Mouse (Mus musculus) cerebellum, adult 2 months (tissue): ENCODE results near the gene Trpc1. TPM values are rescaled to one million over a fixed set of nuclear protein-coding genes. Genes with fewer than 3 reads are reported as not detected.

Source experiments
- DNase-seq, 2 experiments: peaks; one replicate each; pipeline ENCODE4 v3.0.0; 2021
- H3K27ac ChIP-seq: fragments of 200-500 bp; 2 replicates; pipeline ENCODE4 v1.5.1; 2012; ENCODE audit warnings: low read length, control low read depth, inconsistent platforms; ENCODE audit not compliant: insufficient read depth
- H3K27me3 ChIP-seq: fragments of 200-500 bp; 2 replicates; pipeline ENCODE4 v1.6.1; 2012; ENCODE audit warnings: inconsistent platforms, mild to moderate bottlenecking, low read length, moderate library complexity; ENCODE audit not compliant: control insufficient read depth, insufficient read depth
- H3K4me1 ChIP-seq: fragments of 200-500 bp; 2 replicates; pipeline ENCODE4 v1.6.1; 2011; ENCODE audit warnings: low read length; ENCODE audit not compliant: control insufficient read depth, insufficient read depth
- H3K4me3 ChIP-seq: fragments of 200-500 bp; replicated peaks from 2 replicates; pipeline ENCODE3; 2011; ENCODE audit warnings: mild to moderate bottlenecking, low read depth, low read length, control low read depth; ENCODE audit not compliant: insufficient read depth
- CTCF ChIP-seq: fragments of 200-500 bp; IDR thresholded peaks from 2 replicates; pipeline ENCODE4 v1.5.1; 2011; ENCODE audit warnings: low read depth, mild to moderate bottlenecking, control low read depth, low read length, moderate library complexity, borderline replicate concordance; ENCODE audit not compliant: insufficient read depth
- POLR2A ChIP-seq: fragments of 200-500 bp; IDR thresholded peaks from 2 replicates; pipeline ENCODE4 v1.6.1; 2011; ENCODE audit warnings: low read length, control low read depth, borderline replicate concordance; ENCODE audit not compliant: insufficient read depth
- WGBS: fragments of 180-500 bp; shearing (Covaris S2); methylation state at CpG from one replicate; pipeline ENCODE4 v1.1.7; 2018; 5-methylcytosine and 5-hydroxymethylcytosine counted together
- polyA plus RNA-seq: library from polyadenylated mRNA; depleted of rRNA; stranded (reverse); fragments of >200 nt; gene quantifications from 2 replicates; pipeline ENCODE4 v1.2.3, GENCODE M21; 2012; rRNA removed

The Trpc1 gene
- polyA plus RNA-seq, 1 experiment, result 21.3 TPM

DNA sequence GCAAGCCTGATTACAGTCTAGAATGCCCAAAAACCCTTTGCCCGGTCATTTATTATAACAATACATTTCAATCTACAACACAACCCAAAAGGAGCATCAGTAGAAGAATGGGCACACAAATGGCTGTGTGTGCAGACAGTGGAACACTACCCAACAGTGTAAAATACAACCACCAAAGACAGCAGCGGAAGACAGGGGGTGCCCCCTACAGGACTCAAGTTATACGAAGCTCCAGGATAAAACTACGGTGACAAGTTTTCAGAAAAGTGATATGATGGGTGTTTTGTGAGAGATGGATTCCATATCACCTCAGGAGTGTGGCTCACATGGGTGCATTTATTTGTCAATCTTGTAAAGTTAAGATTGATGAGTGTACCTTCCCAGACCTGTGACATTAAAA, 74.2 kb downstream of the Trpc1 start:
- no peak for DNase-seq
- Histone ChIP-seq H3K27ac (no peak overlapping the region), H3K27me3 (no peaks in the 10 kb centered on the region), H3K4me3 (no peak overlapping the region), H3K4me1 (peaks cover 4% of the 10 kb centered on the region; the same call in 1 of the 2 replicates)
- TF ChIP-seq POLR2A, result no peak
- no peak for TF ChIP-seq CTCF
- WGBS, result 95% methylated on average over 4 of the region's 4 CpGs

DNA sequence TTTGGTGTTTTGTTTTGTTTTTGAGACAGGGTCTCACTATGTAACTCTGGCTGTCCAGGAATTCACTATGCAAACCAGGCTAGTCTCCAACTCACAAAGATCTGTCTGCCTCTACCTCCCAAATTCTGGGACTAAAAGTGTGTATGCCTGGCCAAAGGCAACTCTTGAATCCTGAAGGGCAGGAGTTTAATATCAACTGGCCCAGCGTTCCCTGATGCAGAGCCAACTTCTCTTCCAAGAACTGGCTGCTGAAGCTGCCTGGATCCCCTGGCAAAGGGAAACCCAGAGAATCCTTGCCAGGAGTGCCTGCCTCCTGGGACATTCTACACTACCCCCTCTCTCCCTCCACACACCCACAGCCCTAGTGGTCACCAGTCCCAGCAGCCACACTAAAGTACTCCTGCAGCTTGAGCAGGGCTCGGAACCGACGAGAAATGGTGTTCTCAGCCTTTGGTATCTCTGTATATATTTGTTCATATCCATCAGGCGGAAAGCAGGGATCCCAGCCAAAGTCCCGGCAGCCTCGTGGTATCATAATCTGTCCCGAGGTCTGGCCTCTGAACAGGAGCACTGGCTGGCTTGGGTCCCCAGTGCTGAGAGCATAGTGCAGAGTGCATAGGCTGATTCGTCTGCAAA, 75.0 kb downstream of the Trpc1 start:
- H3K4me3 ChIP-seq, result peak overlapping the region; percentile 51
- no peaks in the 10 kb centered on the region for H3K27me3 ChIP-seq
- H3K4me1 ChIP-seq, result peaks cover 4% of the 10 kb centered on the region; the same call in 1 of the 2 replicates
- peak; percentile 72 to 77 for DNase-seq
- no peak overlapping the region for H3K27ac ChIP-seq
- WGBS, result 7% methylated on average over 9 of the region's 9 CpGs
- TF ChIP-seq POLR2A, result no peak
- no peak for TF ChIP-seq CTCF

DNA sequence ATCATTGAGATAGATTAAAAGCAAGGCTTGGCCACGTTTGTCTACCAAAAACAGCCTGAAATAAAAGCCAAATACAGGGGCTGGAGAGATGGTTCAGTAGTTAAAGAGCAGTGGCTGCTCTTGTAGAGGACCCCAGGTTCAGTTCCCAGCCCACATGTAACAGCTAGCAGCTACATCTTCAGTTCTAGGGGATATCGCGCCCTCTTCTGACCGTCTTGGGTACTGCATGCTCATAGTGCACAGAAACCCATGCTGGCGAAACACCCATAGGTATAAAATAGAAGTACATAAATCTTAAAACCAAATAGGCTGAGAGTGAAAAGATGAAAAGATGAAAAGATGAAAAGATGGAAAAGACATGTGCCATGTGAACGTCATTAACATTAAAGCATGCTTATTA, 77.4 kb downstream of the Trpc1 start:
- no peak for DNase-seq
- Histone ChIP-seq H3K27me3 (no peaks in the 10 kb centered on the region), H3K4me3 (no peak overlapping the region), H3K27ac (no peak overlapping the region), H3K4me1 (peaks cover 4% of the 10 kb centered on the region; the same call in 1 of the 2 replicates)
- peak; percentile 38; the same call in 1 of the 2 replicates for TF ChIP-seq CTCF
- TF ChIP-seq POLR2A, result no peak
- 89% methylated on average over 6 of the region's 6 CpGs for WGBS

DNA sequence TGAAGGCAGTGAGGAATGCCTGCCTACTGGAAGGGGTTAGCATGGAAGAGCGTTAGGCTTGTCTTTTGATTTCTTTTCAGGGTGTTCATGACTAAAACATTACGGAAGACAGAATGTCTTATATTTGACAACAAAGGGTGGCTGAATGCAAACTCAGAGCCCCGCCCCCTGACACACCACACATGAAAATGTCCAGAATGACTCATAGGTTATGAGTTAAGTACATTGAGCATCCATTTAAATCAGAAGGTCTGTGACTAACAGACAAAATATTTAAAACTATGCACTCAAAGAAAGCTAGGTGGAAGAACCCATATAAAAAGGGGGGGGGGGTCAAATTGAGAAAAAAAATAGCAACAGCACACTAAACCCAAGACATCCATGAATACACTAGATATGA, 77.8 kb downstream of the Trpc1 start:
- Histone ChIP-seq H3K4me3 (no peak overlapping the region), H3K27me3 (no peaks in the 10 kb centered on the region), H3K4me1 (peaks cover 4% of the 10 kb centered on the region; the same call in 1 of the 2 replicates), H3K27ac (no peak overlapping the region)
- TF ChIP-seq POLR2A (no peak), CTCF (no peak)
- no peak for DNase-seq
- 97% methylated on average over 3 of the region's 3 CpGs for WGBS

DNA sequence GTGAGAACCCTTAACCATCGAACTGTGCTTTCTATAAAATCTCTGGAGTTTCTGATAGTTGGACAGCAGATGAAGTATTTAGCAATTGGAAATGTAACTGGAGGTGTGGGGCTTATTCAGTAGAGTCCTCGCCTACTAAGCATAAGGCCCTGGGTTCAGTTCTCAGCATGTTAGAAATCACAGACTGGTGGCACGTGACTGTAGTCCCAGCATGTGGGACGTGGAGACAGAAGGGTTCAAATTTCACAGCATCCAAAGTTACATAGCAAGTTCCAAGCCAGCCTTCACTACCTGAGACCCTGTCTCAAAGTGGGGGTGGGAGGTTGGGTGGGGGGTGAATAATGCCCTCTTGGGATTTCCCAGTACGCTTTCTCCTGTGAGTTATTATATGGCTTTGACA, 81.9 kb downstream of the Trpc1 start:
- Histone ChIP-seq H3K27me3 (no peaks in the 10 kb centered on the region), H3K4me3 (no peak overlapping the region), H3K4me1 (no peaks in the 10 kb centered on the region; the same call in 1 of the 2 replicates), H3K27ac (no peak overlapping the region; the same call in 1 of the 2 replicates)
- WGBS, result 37% methylated on average over 5 of the region's 5 CpGs
- no peak for DNase-seq
- TF ChIP-seq POLR2A (no peak), CTCF (no peak)

DNA sequence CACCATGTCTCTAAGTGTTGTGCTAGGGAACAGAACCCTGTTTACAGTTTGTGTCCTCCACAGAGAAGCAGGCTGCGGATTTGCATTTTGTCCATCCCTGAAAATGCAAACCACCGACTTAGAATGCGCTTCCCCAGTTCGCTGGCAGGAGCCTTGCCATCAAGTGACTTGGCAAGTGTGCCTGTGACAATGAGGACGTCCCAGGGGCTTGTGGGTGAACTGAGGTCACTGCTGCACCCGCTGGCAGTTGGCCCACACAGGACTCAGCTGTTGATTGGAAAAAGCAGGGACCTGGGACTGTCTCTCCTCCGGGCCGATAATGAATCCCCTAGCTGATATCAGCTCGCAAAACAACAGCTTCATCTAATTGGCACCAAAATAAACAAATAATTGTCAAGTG, 82.3 kb downstream of the Trpc1 start:
- no peaks in the 10 kb centered on the region; the same call in 1 of the 2 replicates for H3K4me1 ChIP-seq
- H3K27me3 ChIP-seq, result no peaks in the 10 kb centered on the region
- H3K4me3 ChIP-seq, result no peak overlapping the region
- H3K27ac ChIP-seq, result no peak overlapping the region
- WGBS, result 9% methylated on average over 9 of the region's 9 CpGs
- TF ChIP-seq CTCF, result no peak
- no peak for TF ChIP-seq POLR2A
- peak; percentile 61 to 70 for DNase-seq

DNA sequence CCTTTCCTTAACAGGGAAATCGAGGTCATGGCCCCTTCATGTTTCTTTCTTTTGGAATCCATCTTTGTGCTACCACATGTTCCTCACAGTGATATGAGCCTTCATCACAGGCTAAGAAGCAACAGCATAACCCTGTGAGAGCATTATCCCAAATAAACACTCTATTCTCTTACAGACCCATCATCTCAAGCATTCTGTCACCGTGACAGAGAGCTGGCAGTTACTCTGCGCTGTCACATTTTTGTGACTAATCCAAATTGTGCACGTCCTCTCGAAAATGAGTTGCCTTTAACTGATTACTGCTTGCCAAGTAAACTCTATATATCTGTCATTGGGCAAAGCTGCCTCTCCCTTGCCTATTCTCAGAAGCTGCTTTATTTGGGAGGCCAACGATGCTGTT, 84.3 kb downstream of the Trpc1 start:
- H3K27me3 ChIP-seq, result no peaks in the 10 kb centered on the region
- 86% methylated on average over 6 of the region's 6 CpGs for WGBS
- H3K27ac ChIP-seq, result no peak overlapping the region
- TF ChIP-seq POLR2A (no peak), CTCF (no peak)
- no peaks in the 10 kb centered on the region; the same call in 1 of the 2 replicates for H3K4me1 ChIP-seq
- no peak for DNase-seq
- no peak overlapping the region for H3K4me3 ChIP-seq

DNA sequence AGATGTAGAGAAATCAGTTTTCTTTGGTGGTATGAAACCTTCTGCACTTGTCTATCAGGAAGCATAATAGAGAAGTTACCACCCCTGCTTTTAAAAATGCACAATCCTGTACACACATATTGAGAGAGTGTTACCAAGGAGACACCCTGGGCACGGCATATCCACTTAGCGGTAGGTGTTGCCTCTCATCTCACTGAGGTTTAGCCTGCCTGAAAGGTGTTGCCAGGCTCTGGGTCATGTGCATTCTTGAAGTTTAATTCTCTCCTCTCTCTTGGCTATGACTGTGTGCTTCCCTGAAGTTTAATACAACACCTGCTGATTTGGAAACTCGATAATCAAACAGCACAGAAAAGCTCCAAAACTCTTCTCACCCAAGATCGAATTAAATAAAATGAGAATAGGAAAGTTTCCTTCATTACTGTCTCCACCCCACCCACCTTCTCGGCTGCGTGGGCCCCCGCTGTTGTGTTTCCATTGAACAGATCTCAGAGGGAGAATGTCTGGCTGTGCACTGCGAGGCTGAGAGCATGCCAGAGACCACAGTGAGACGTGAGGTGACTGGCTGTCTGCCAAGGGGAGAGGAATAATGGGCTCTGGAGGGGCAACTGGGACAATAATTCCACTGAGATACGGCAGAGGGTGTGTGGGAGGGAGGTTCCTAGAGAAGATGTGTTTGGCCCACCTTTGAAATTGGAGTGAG, 85.7 kb downstream of the Trpc1 start:
- no peak overlapping the region for H3K4me3 ChIP-seq
- WGBS, result 36% methylated on average over 10 of the region's 10 CpGs
- no peak for DNase-seq
- TF ChIP-seq CTCF (no peak), POLR2A (no peak)
- no peak overlapping the region for H3K27ac ChIP-seq
- no peaks in the 10 kb centered on the region; the same call in 1 of the 2 replicates for H3K4me1 ChIP-seq
- H3K27me3 ChIP-seq, result no peaks in the 10 kb centered on the region

DNA sequence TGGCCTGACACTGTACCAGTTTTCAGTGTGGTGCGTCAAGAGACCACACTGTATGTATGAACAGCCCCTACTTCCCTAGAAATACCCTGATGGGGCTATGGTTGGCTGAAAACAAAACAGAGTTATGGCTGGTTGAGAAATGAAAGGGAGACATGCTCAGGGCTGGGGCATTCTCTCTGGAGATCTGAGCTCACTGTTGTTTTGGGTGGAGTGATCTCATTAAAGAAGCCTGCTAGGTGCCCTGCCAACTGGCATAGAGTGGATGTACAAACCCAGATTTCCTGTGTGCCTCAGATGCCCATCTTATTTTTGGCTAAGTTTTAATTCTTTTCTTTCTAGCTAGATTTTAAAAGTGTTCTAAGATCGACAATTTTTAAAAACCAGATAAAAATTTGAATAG, 92.2 kb downstream of the Trpc1 start:
- no peaks in the 10 kb centered on the region for H3K27me3 ChIP-seq
- H3K27ac ChIP-seq, result no peak overlapping the region
- WGBS, result 84% methylated on average over 2 of the region's 2 CpGs
- TF ChIP-seq CTCF (no peak), POLR2A (no peak)
- H3K4me3 ChIP-seq, result no peak overlapping the region
- no peaks in the 10 kb centered on the region for H3K4me1 ChIP-seq
- no peak for DNase-seq

Other genes starting within 250 kb of the Trpc1 start
- gene U2surp, start 238.4 kb downstream of the Trpc1 start, polyA plus RNA-seq, result 28.4 and 30.8 TPM in 2 replicates
- 18.5 and 19.8 TPM in 2 replicates for gene Paqr9, start 190.7 kb downstream of the Trpc1 start, polyA plus RNA-seq
- 3.4 and 4.5 TPM in 2 replicates for gene Pcolce2, start 112.8 kb downstream of the Trpc1 start, polyA plus RNA-seq
- gene Pls1, start 94.9 kb upstream of the Trpc1 start, polyA plus RNA-seq, result 9.3 and 11.5 TPM in 2 replicates
- gene Atr, start 107.2 kb upstream of the Trpc1 start, polyA plus RNA-seq, result 7.0 and 7.2 TPM in 2 replicates
- 14.2 and 15.5 TPM in 2 replicates for gene Xrn1, start 204.4 kb upstream of the Trpc1 start, polyA plus RNA-seq